Comparison of ENCODE assay signal across 13 mouse cellular contexts in the genomic region with DNA sequence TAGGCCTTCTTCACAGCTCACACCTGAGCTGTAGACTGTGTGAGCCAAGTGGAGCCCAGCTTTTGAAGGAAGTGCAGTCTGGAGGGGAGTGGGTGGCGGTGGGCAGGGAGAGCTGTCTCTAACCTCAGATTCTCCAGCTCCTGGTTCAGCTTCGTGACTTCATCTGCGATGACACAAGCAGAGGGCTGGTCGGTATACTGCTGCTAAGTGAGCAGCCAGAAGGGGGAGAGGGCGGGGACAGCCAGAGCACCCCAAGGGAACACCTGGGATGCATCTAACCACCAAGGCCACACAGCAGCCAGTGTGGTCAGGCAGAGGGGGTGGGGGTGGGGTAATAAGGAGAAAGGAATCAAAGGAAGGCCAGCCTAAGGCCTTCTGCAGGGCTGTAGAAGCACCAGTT. TPM values are rescaled to one million over a fixed set of nuclear protein-coding genes. Genes with fewer than 3 reads are reported as not detected.
DNase-seq lines count a peak whose midpoint lies in the region; ATAC-seq and TF ChIP-seq lines count a peak whose summit lies in the region.
"Had no signal": no experiment of that assay in that cellular context is flagged by ENCODE, and none has a peak within 500 bp of the region (broad histone marks: within the 10 kb centered on the region; RNA-seq: fewer than 3 reads in every experiment).

No protein-coding gene starts in this region.

- peaks cover 18% of the 10 kb centered on the region for H3K4me1 ChIP-seq in kidney, postnatal 0 days (replicated peaks; ENCODE audit: insufficient read depth, low read length)
- no peaks in the 10 kb centered on the region; the same call in 1 of the 2 replicates for H3K4me1 ChIP-seq in stomach, postnatal 0 days (replicated peaks; ENCODE audit: control insufficient read depth, insufficient read depth)
- no peaks in the 10 kb centered on the region for H3K4me1 ChIP-seq in forebrain, embryonic 11.5 days (replicated peaks; ENCODE audit: control insufficient read depth, insufficient read depth, low read length)

- no peaks in the 10 kb centered on the region for H3K9me3 ChIP-seq in kidney, postnatal 0 days (replicated peaks; ENCODE audit: low read length)
- no peaks in the 10 kb centered on the region for H3K9me3 ChIP-seq in stomach, postnatal 0 days (ENCODE audit: control insufficient read depth, low read length)
- H3K9me3 ChIP-seq in forebrain, embryonic 11.5 days (ENCODE audit: control insufficient read depth, low read length) = no peaks in the 10 kb centered on the region

- DNase-seq in frontal cortex, postnatal 10 days (ENCODE audit: low spot score in 2 of 2) = no peak
- no peak for DNase-seq in kidney, postnatal 0 days (ENCODE audit: low spot score)
- DNase-seq in kidney, postnatal 36 days = no peak
- no peak for DNase-seq in stomach, postnatal 0 days (ENCODE audit: low spot score)
- no peak for DNase-seq in layer of hippocampus, adult 9-10 months (ENCODE audit: low spot score)
- DNase-seq in forebrain, embryonic 11.5 days (ENCODE audit: low spot score) = no peak
- DNase-seq: B cell, adult 2 months; cerebellum, postnatal 14 days; kidney, adult 9 months had no signal

- H3K36me3 ChIP-seq in kidney, postnatal 0 days (ENCODE audit: insufficient read depth, low read length) = no peaks in the 10 kb centered on the region
- no peaks in the 10 kb centered on the region for H3K36me3 ChIP-seq in stomach, postnatal 0 days (ENCODE audit: control insufficient read depth, insufficient read depth, low read length)
- no peaks in the 10 kb centered on the region for H3K36me3 ChIP-seq in forebrain, embryonic 11.5 days (ENCODE audit: control insufficient read depth, insufficient read depth, low read length)

- H3K4me2 ChIP-seq in kidney, postnatal 0 days (ENCODE audit: low read length) = peak overlapping the region; percentile 65
- H3K4me2 ChIP-seq in stomach, postnatal 0 days (replicated peaks; ENCODE audit: low read depth) = peak overlapping the region; percentile 71; the same call in 1 of the 2 replicates
- no peak overlapping the region for H3K4me2 ChIP-seq in forebrain, embryonic 11.5 days (ENCODE audit: low read depth, low read length, severe bottlenecking)

- TF ChIP-seq EP300 in stomach, postnatal 0 days (optimal IDR thresholded peaks at IDR 0.05) = no peak

- 73% methylated on average over 5 of the region's 5 CpGs for WGBS in kidney, postnatal 0 days
- 65% methylated on average over 5 of the region's 5 CpGs for WGBS in stomach, postnatal 0 days
- WGBS in forebrain, embryonic 11.5 days = 70% methylated on average over 5 of the region's 5 CpGs

- TF ChIP-seq CTCF in kidney, postnatal 0 days (IDR thresholded peaks at IDR 0.05; ENCODE audit: low read depth) = no peak
- no peak for TF ChIP-seq CTCF in stomach, postnatal 0 days (IDR thresholded peaks at IDR 0.05; ENCODE audit: low read depth)

- ATAC-seq in frontal cortex, adult (ENCODE audit: low TSS enrichment) = peak; percentile 70
- no peak for ATAC-seq in kidney, postnatal 0 days (replicated peaks; ENCODE audit: low FRiP score, low read depth)
- peak; percentile 46 for ATAC-seq in common myeloid progenitor, adult 5-6 weeks (replicated peaks; ENCODE audit: low read depth, poor library complexity, severe bottlenecking)
- ATAC-seq in stomach, postnatal 0 days (ENCODE audit: low FRiP score, low TSS enrichment) = no peak
- ATAC-seq in forebrain, embryonic 11.5 days (replicated peaks; ENCODE audit: low FRiP score) = no peak
- ATAC-seq: forebrain, embryonic 14.5 days had no signal

- H3K27me3 ChIP-seq in kidney, postnatal 0 days (ENCODE audit: insufficient read depth, low read length) = no peaks in the 10 kb centered on the region
- no peaks in the 10 kb centered on the region for H3K27me3 ChIP-seq in stomach, postnatal 0 days (ENCODE audit: control insufficient read depth, insufficient read depth, low read length)
- peaks cover 3% of the 10 kb centered on the region; the same call in 1 of the 2 replicates for H3K27me3 ChIP-seq in forebrain, embryonic 11.5 days (ENCODE audit: control insufficient read depth, insufficient read depth, low read length)

- no peak overlapping the region for H3K27ac ChIP-seq in kidney, postnatal 0 days
- no peak overlapping the region for H3K27ac ChIP-seq in stomach, postnatal 0 days (replicated peaks)
- no peak overlapping the region for H3K27ac ChIP-seq in forebrain, embryonic 11.5 days (ENCODE audit: low read depth, low read length)

- 0 out of 2 replicates have a peak overlapping the region, but pooled peaks have one; percentile 62 for H3K9ac ChIP-seq in kidney, postnatal 0 days (ENCODE audit: low read depth, low read length)
- H3K9ac ChIP-seq in stomach, postnatal 0 days (ENCODE audit: low read length) = no peak overlapping the region
- no peak overlapping the region for H3K9ac ChIP-seq in forebrain, embryonic 11.5 days (ENCODE audit: low read length)

- H3K4me3 ChIP-seq in kidney, postnatal 0 days (replicated peaks; ENCODE audit: low read depth, low read length) = peak overlapping the region; percentile 50; the same call in 1 of the 2 replicates
- no peak overlapping the region for H3K4me3 ChIP-seq in stomach, postnatal 0 days (ENCODE audit: low read depth, low read length)
- H3K4me3 ChIP-seq in forebrain, embryonic 11.5 days (ENCODE audit: low read depth, low read length) = no peak overlapping the region

RNA-seq across cellular contexts. Expression of a gene that starts 1.6 kb away (rescaled TPM):
- polyA plus RNA-seq in kidney, postnatal 0 days (2015; fragmentation: Nextera tagmentation; extraction: Ambion mirVana) = 106 and 124 TPM in 2 replicates
- total RNA-seq in common myeloid progenitor, adult 5-6 weeks (2017) = 35.4 and 49.8 TPM in 2 replicates
- polyA plus RNA-seq in stomach, postnatal 0 days (2015; fragmentation: Nextera tagmentation; extraction: Ambion mirVana) = 32.8 and 34.2 TPM in 2 replicates
- 3.1 and 4.9 TPM in 2 replicates for polyA plus RNA-seq in forebrain, embryonic 11.5 days (2014; fragmentation: Nextera tagmentation; extraction: Ambion mirVana)

RNA-seq across cellular contexts. Expression of a gene that starts 7.1 kb away (rescaled TPM):
- polyA plus RNA-seq in kidney, postnatal 0 days (2015; fragmentation: Nextera tagmentation; extraction: Ambion mirVana) = 129 and 131 TPM in 2 replicates
- total RNA-seq in common myeloid progenitor, adult 5-6 weeks (2017) = 84.7 and 86.2 TPM in 2 replicates
- 103 TPM in 2 replicates for polyA plus RNA-seq in stomach, postnatal 0 days (2015; fragmentation: Nextera tagmentation; extraction: Ambion mirVana)
- 50.1 and 62.8 TPM in 2 replicates for polyA plus RNA-seq in forebrain, embryonic 11.5 days (2014; fragmentation: Nextera tagmentation; extraction: Ambion mirVana)

RNA-seq across cellular contexts. Expression of a gene that starts 10.2 kb away (rescaled TPM):
- 0.19 and 0.20 TPM in 2 replicates for polyA plus RNA-seq in kidney, postnatal 0 days (2015; fragmentation: Nextera tagmentation; extraction: Ambion mirVana)
- total RNA-seq in common myeloid progenitor, adult 5-6 weeks (2017) = not detected in 2 replicates
- 0.29 and 0.46 TPM in 2 replicates for polyA plus RNA-seq in stomach, postnatal 0 days (2015; fragmentation: Nextera tagmentation; extraction: Ambion mirVana)
- 0.29 TPM in 1 of 2 replicates, not detected in the other for polyA plus RNA-seq in forebrain, embryonic 11.5 days (2014; fragmentation: Nextera tagmentation; extraction: Ambion mirVana)
- total RNA-seq: monocyte, adult 5-6 weeks had no signal

RNA-seq across cellular contexts. Expression of a gene that starts 23.0 kb away (rescaled TPM):
- polyA plus RNA-seq in kidney, postnatal 0 days (2015; fragmentation: Nextera tagmentation; extraction: Ambion mirVana) = 17.1 and 19.1 TPM in 2 replicates
- total RNA-seq in common myeloid progenitor, adult 5-6 weeks (2017) = not detected in 2 replicates
- polyA plus RNA-seq in stomach, postnatal 0 days (2015; fragmentation: Nextera tagmentation; extraction: Ambion mirVana) = 1.0 and 1.4 TPM in 2 replicates
- 0.15 TPM in 1 of 2 replicates, not detected in the other for polyA plus RNA-seq in forebrain, embryonic 11.5 days (2014; fragmentation: Nextera tagmentation; extraction: Ambion mirVana)
- total RNA-seq: monocyte, adult 5-6 weeks had no signal
- polyA plus RNA-seq: forebrain, embryonic 14.5 days had no signal

RNA-seq across cellular contexts. Expression of a gene that starts 24.1 kb away (rescaled TPM):
- polyA plus RNA-seq in kidney, postnatal 0 days (2015; fragmentation: Nextera tagmentation; extraction: Ambion mirVana) = 182 and 208 TPM in 2 replicates
- 3.0 and 3.6 TPM in 2 replicates for total RNA-seq in common myeloid progenitor, adult 5-6 weeks (2017)
- 56.3 and 60.9 TPM in 2 replicates for polyA plus RNA-seq in stomach, postnatal 0 days (2015; fragmentation: Nextera tagmentation; extraction: Ambion mirVana)
- 42.5 and 43.4 TPM in 2 replicates for polyA plus RNA-seq in forebrain, embryonic 11.5 days (2014; fragmentation: Nextera tagmentation; extraction: Ambion mirVana)
- total RNA-seq: monocyte, adult 5-6 weeks had no signal

Comparison
In these comparisons a context has a peak if more than half of its experiments do, and no peak if none do; other contexts are left out.
1. ATAC-seq: peak in frontal cortex, adult (single experiment) and common myeloid progenitor, adult 5-6 weeks (single experiment); none in kidney, postnatal 0 days (single experiment), stomach, postnatal 0 days (single experiment) and forebrain, embryonic 11.5 days (single experiment).